Comparison of ENCODE assay signal across 7 mouse cellular contexts in the genomic region with DNA sequence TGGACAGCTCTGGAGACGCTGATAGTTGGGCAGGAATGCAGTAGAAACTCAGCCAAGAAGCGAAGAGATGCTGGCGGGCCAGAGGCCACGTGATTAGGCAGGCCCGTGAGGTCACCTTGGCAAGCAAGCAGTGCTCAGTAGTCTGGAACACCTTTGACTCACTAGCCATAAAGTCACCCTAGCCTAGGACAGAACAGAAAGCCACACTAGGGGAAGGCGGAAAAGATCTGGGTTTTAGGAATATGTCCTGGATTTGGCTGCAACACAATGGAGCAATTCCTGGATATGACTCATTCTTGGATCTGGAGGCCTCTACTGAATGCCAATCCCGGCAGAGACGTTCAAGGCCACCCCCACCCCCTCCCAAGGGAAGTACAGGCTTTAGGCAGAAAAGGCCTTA. TPM values are rescaled to one million over a fixed set of nuclear protein-coding genes. Genes with fewer than 3 reads are reported as not detected.
DNase-seq lines count a peak whose midpoint lies in the region; ATAC-seq and TF ChIP-seq lines count a peak whose summit lies in the region.

No protein-coding gene starts in this region.

- no peak overlapping the region for H3K4me3 ChIP-seq in heart, embryonic 11.5 days (ENCODE audit: low read depth, low read length)
- H3K4me3 ChIP-seq in forebrain, embryonic 12.5 days (replicated peaks): no peak overlapping the region

- H3K9me3 ChIP-seq in heart, embryonic 11.5 days (replicated peaks; ENCODE audit: control insufficient read depth, low read length): no peaks in the 10 kb centered on the region
- no peaks in the 10 kb centered on the region for H3K9me3 ChIP-seq in forebrain, embryonic 12.5 days

- no peaks in the 10 kb centered on the region for H3K27me3 ChIP-seq in Patski
- no peaks in the 10 kb centered on the region for H3K27me3 ChIP-seq in heart, embryonic 11.5 days (ENCODE audit: control insufficient read depth, insufficient read depth, low read length)
- H3K27me3 ChIP-seq in forebrain, embryonic 12.5 days: peaks cover 16% of the 10 kb centered on the region; the same call in 1 of the 2 replicates

- peak; percentile 89 for ATAC-seq in Patski
- ATAC-seq in heart, embryonic 11.5 days (replicated peaks; ENCODE audit: insufficient number of reproducible peaks, low FRiP score, low TSS enrichment): no peak
- ATAC-seq in forebrain, embryonic 12.5 days (ENCODE audit: low FRiP score): no peak

- POLR2A ChIA-PET in Patski (lab: Charles Lee): no interaction called here

- H3K36me3 ChIP-seq in heart, embryonic 11.5 days (ENCODE audit: control insufficient read depth, insufficient read depth, low read length): no peaks in the 10 kb centered on the region
- H3K36me3 ChIP-seq in forebrain, embryonic 12.5 days (replicated peaks): no peaks in the 10 kb centered on the region

- no peak for TF ChIP-seq CTCF in Patski (IDR thresholded peaks at IDR 0.05)

- CTCF ChIA-PET in Patski (lab: Charles Lee): no interaction called here

- peak; percentile 93 for DNase-seq in Patski (ENCODE audit: low read depth, low spot score)
- peak; percentile 87 for DNase-seq in brain, adult 2 months (ENCODE audit: low read depth, low spot score)
- DNase-seq in lung, adult 18-20 months: peak; percentile 54 to 64
- DNase-seq in neural tube, embryonic 10.5 days (ENCODE audit: extremely low spot score, low spot score): no peak
- no peak for DNase-seq in left cerebral cortex, adult 18-20 months (ENCODE audit: low spot score in 2 of 2)

- H3K4me2 ChIP-seq in heart, embryonic 11.5 days: no peak overlapping the region
- no peak overlapping the region for H3K4me2 ChIP-seq in forebrain, embryonic 12.5 days

- H3K4me1 ChIP-seq in heart, embryonic 11.5 days (ENCODE audit: control insufficient read depth, insufficient read depth, low read length): peaks cover 5% of the 10 kb centered on the region
- peaks cover 9% of the 10 kb centered on the region for H3K4me1 ChIP-seq in forebrain, embryonic 12.5 days

- H3K9ac ChIP-seq in heart, embryonic 11.5 days (ENCODE audit: low read depth, low read length): no peak overlapping the region
- H3K9ac ChIP-seq in forebrain, embryonic 12.5 days: no peak overlapping the region

- in situ Hi-C loops in Patski (cut with MboI; ENCODE audit: low pct_unique_long_range_greater_than_20kb): no loop called here

- WGBS in heart, embryonic 11.5 days (ENCODE audit: insufficient replicate concordance): 53% methylated on average over 8 of the region's 8 CpGs
- 88% methylated on average over 8 of the region's 8 CpGs for WGBS in forebrain, embryonic 12.5 days

- H3K27ac ChIP-seq in heart, embryonic 11.5 days (ENCODE audit: low read depth, low read length): peak overlapping the region; percentile 1; the same call in 1 of the 2 replicates
- no peak overlapping the region for H3K27ac ChIP-seq in forebrain, embryonic 12.5 days

RNA-seq across cellular contexts. Expression of a gene that starts 3.4 kb away (rescaled TPM):
- 71.1 TPM for polyA plus RNA-seq in Patski (2021)
- polyA plus RNA-seq in heart, embryonic 11.5 days (2014; fragmentation: Nextera tagmentation; extraction: Ambion mirVana): 9.4 TPM in 2 replicates
- polyA plus RNA-seq in forebrain, embryonic 12.5 days (2016; fragmentation: Nextera tagmentation; extraction: Ambion mirVana): 12.5 and 13.6 TPM in 2 replicates
- total RNA-seq in left cerebral cortex, adult 18-20 months (2021): 10 to 100 TPM; 30.6 to 31.7 TPM

RNA-seq across cellular contexts. Expression of a gene that starts 18.8 kb away (rescaled TPM):
- 2.0 TPM for polyA plus RNA-seq in Patski (2021)
- polyA plus RNA-seq in heart, embryonic 11.5 days (2014; fragmentation: Nextera tagmentation; extraction: Ambion mirVana): 2.1 and 2.7 TPM in 2 replicates
- 7.9 and 8.8 TPM in 2 replicates for polyA plus RNA-seq in forebrain, embryonic 12.5 days (2016; fragmentation: Nextera tagmentation; extraction: Ambion mirVana)
- 100 to 1,000 TPM; 220 TPM for total RNA-seq in left cerebral cortex, adult 18-20 months (2021)

RNA-seq across cellular contexts. Expression of a gene that starts 26.9 kb away (rescaled TPM):
- polyA plus RNA-seq in Patski (2021): 0.17 TPM
- polyA plus RNA-seq in heart, embryonic 11.5 days (2014; fragmentation: Nextera tagmentation; extraction: Ambion mirVana): 0.19 and 0.68 TPM in 2 replicates
- 44.1 and 51.6 TPM in 2 replicates for polyA plus RNA-seq in forebrain, embryonic 12.5 days (2016; fragmentation: Nextera tagmentation; extraction: Ambion mirVana)
- total RNA-seq in left cerebral cortex, adult 18-20 months (2021): 100 to 1,000 TPM; 228 to 240 TPM

RNA-seq across cellular contexts. Expression of a gene that starts 50.9 kb away (rescaled TPM):
- 63.5 TPM for polyA plus RNA-seq in Patski (2021)
- 67.6 and 68.1 TPM in 2 replicates for polyA plus RNA-seq in heart, embryonic 11.5 days (2014; fragmentation: Nextera tagmentation; extraction: Ambion mirVana)
- 58.8 and 62.6 TPM in 2 replicates for polyA plus RNA-seq in forebrain, embryonic 12.5 days (2016; fragmentation: Nextera tagmentation; extraction: Ambion mirVana)
- 10 to 100 TPM; 42.7 to 45.2 TPM for total RNA-seq in left cerebral cortex, adult 18-20 months (2021)

RNA-seq across cellular contexts. Expression of a gene that starts 51.1 kb away (rescaled TPM):
- polyA plus RNA-seq in Patski (2021): not detected
- 0.86 TPM in 1 of 2 replicates, not detected in the other for polyA plus RNA-seq in heart, embryonic 11.5 days (2014; fragmentation: Nextera tagmentation; extraction: Ambion mirVana)
- polyA plus RNA-seq in forebrain, embryonic 12.5 days (2016; fragmentation: Nextera tagmentation; extraction: Ambion mirVana): 0.27 TPM in 1 of 2 replicates, not detected in the other
- total RNA-seq in left cerebral cortex, adult 18-20 months (2021): under 1 TPM in 1 of 2 experiments, not detected in 1; 0.09 TPM

Comparison
In these comparisons a context has a peak if more than half of its experiments do, and no peak if none do; other contexts are left out.
1. DNase-seq: peak in Patski (single experiment), brain, adult 2 months (single experiment) and lung, adult 18-20 months (2 of 2); none in neural tube, embryonic 10.5 days (single experiment) and left cerebral cortex, adult 18-20 months (0 of 2).
2. RNA of a gene that starts 26.9 kb away (polyA plus RNA-seq): 44.1 to 51.6 TPM in forebrain, embryonic 12.5 days; 0.19 to 0.68 TPM in heart, embryonic 11.5 days and 0.17 TPM in Patski (single experiment); every median in the first group is over 10 times any median in the second.